Mouse (Mus musculus) lung, postnatal 0 days (tissue): ENCODE data around the gene Omp. TPM values are rescaled to one million over a fixed set of nuclear protein-coding genes. Genes with fewer than 3 reads are reported as not detected.

Source experiments
- ATAC-seq: fragments of 200-750 bp; cut with Nextera tagmentation; 2 replicates; pipeline ENCODE4 v1.8.0; 2017; ENCODE audit warnings: moderate library complexity
- DNase-seq: peaks from one replicate; pipeline ENCODE4 v3.0.0-alpha.2; 2016; ENCODE audit warnings: low spot score
- H3K27ac ChIP-seq: fragments of 300-500 bp; sonication (generic); 2 replicates; pipeline ENCODE4 v1.5.1; 2014; ENCODE audit warnings: antibody characterized with exemption, mild to moderate bottlenecking, low read length, mixed read lengths
- H3K27me3 ChIP-seq: fragments of 300-500 bp; sonication (generic); replicated peaks from 2 replicates; pipeline ENCODE4 v1.6.1; 2014; ENCODE audit warnings: low read length, mixed read lengths; ENCODE audit not compliant: insufficient read depth
- H3K36me3 ChIP-seq: fragments of 300-500 bp; sonication (generic); 2 replicates; pipeline ENCODE4 v1.6.1; 2014; ENCODE audit warnings: low read length, mixed read lengths; ENCODE audit not compliant: insufficient read depth
- H3K4me1 ChIP-seq: fragments of 300-500 bp; sonication (generic); 2 replicates; pipeline ENCODE4 v1.6.1; 2014; ENCODE audit warnings: antibody characterized with exemption, low read depth, low read length, mixed read lengths; ENCODE audit not compliant: insufficient read depth
- H3K4me2 ChIP-seq: fragments of 300-500 bp; sonication (generic); replicated peaks from 2 replicates; pipeline ENCODE4 v1.6.1; 2014; ENCODE audit warnings: low read depth, mild to moderate bottlenecking, low read length, moderate library complexity, mixed read lengths
- H3K4me3 ChIP-seq: fragments of 300-500 bp; sonication (generic); 2 replicates; pipeline ENCODE4 v1.5.1; 2014; ENCODE audit warnings: low read depth, low read length
- H3K9ac ChIP-seq: fragments of 300-500 bp; sonication (generic); replicated peaks from 2 replicates; pipeline ENCODE4 v1.6.1; 2014; ENCODE audit warnings: low read depth, mild to moderate bottlenecking
- H3K9me3 ChIP-seq: fragments of 300-500 bp; sonication (generic); 2 replicates; pipeline ENCODE4 v1.6.1; 2016; ENCODE audit warnings: low read length, mixed read lengths
- CTCF ChIP-seq: IDR thresholded peaks from 2 replicates; pipeline ENCODE4 v1.5.1; 2016; ENCODE audit warnings: antibody characterized with exemption, mild to moderate bottlenecking
- EP300 ChIP-seq: IDR thresholded peaks from 2 replicates; pipeline ENCODE4 v1.6.1; 2016; ENCODE audit warnings: antibody characterized with exemption, mild to moderate bottlenecking, control low read depth
- WGBS: fragments of 180-500 bp; shearing (Covaris S2); extraction: QIAGEN DNeasy Blood & Tissue Kit; methylation state at CpG from one replicate; pipeline ENCODE4 v1.1.7; 2014; 5-methylcytosine and 5-hydroxymethylcytosine counted together
- polyA plus RNA-seq: library from polyadenylated mRNA; unstranded; fragments of >200 nt; fragmentation: Nextera tagmentation; extraction: Ambion mirVana; gene quantifications from 2 replicates; pipeline ENCODE4 v1.2.1, GENCODE M21; 2015

The Omp gene
- polyA plus RNA-seq, 1 experiment from 2014 or later, result 0.14 TPM

- Histone ChIP-seq H3K9ac (no peak overlapping the region), H3K9me3 (no peaks in the 10 kb centered on the region), H3K4me2 (no peak overlapping the region), H3K27me3 (no peaks in the 10 kb centered on the region), H3K4me3 (no peak overlapping the region), H3K27ac (no peak overlapping the region), H3K4me1 (peaks cover 7% of the 10 kb centered on the region), H3K36me3 (no peaks in the 10 kb centered on the region)
- no peak for TF ChIP-seq CTCF
- no peak for TF ChIP-seq EP300
- WGBS, result 78% methylated on average over 2 of the region's 2 CpGs
- no peak for DNase-seq
- ATAC-seq, result no peak
These were observed 25.4 kb downstream of the Omp start for GRCm38 (mm10) chr7:98119961-98120232.

DNA sequence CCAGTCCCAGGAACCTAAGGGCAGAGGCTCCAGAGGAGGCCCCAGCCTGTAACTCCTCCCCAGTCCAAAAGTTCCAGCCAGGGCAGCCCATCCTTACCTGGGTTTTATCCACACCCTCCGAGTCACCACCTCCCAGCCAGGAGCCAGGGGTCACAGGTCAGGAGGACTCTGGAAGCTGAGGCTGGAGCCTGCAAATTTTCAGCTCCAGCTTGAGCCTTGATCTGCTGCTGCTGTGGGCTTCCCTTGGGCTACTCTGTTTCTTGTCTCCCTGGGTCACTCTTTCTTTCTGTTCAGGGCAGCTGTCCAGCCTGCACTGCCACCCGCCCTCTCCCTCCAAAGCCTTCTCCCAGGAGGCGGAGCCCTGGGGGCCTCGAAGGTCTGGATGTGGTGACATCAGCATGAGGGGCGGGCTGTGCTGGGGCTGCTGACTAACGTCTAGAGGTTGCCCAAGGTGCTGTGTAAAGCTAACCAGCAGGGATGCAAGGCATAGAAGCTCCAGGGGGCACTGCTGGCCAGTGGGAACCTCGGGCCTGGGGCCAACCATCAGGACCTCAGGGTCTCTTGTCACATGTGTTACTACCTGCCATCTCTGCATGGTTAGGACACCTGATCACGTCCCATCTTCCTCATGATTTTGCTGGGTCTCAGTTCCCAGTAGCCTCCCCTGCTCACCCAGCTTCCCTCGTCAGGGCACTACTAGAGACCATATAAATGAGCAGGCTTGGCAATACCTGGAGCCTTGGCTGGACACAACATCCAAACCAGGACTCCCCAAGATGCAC lies 25.9 kb downstream of the Omp start, which contains the start of gene Myo7a:
Gene Myo7a (minus strand): TSS at position 346 of the 782 bp plus-strand sequence.
- peak; percentile 36 for ATAC-seq

DNA sequence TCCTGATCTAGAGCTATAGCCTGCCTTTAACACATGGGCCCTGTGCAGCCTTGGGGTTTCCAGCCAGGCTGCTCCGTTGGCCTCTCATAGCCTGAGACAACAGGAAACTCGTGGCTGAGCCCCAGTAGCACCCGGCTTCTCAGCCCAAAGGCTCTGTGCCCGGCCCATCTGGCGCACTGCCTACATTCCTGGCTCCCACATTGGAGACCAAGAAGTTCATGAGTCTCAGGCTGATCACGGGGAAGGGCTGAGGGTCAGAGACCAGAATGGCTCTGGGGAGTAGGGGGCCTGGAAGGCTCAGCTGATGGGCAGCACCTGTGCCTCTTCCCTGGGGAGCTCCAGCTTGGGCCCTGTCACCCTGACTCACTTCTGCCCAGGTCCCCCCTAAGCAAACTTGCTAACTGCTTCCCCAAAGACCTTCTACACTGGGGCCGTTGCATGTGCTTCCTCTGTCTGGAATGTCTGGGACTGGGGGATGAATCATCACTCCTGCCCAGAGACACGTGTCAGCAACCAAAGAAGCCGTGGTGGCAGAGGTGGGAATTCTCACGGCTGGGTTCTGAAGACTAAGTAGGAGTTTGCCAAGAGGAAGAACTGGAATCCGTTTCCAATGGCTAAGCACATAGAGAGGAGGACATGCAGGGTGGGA lies 28.2 kb downstream of the Omp start:
- Histone ChIP-seq H3K4me1 (peaks cover 7% of the 10 kb centered on the region), H3K9ac (no peak overlapping the region; the same call in 1 of the 2 replicates), H3K27me3 (no peaks in the 10 kb centered on the region), H3K4me3 (no peak overlapping the region), H3K4me2 (no peak overlapping the region), H3K27ac (no peak overlapping the region), H3K36me3 (no peaks in the 10 kb centered on the region), H3K9me3 (no peaks in the 10 kb centered on the region)
- no peak for TF ChIP-seq CTCF
- no peak for TF ChIP-seq EP300
- WGBS, result 18% methylated on average over 11 of the region's 11 CpGs
- DNase-seq, result peak; percentile 78
- ATAC-seq, result peak; percentile 75

More for the DNA sequence above, 25.9 kb downstream of the Omp start, which contains the start of gene Myo7a:
- Histone ChIP-seq H3K4me1 (peaks cover 7% of the 10 kb centered on the region), H3K27me3 (no peaks in the 10 kb centered on the region), H3K9me3 (no peaks in the 10 kb centered on the region), H3K27ac (no peak within 1 kb of the TSS), H3K4me3 (no peak within 1 kb of the TSS), H3K9ac (no peak within 1 kb of the TSS), H3K4me2 (peak within 1 kb of the TSS; percentile 42), H3K36me3 (no peaks in the 10 kb centered on the region)
- TF ChIP-seq CTCF (no peak), EP300 (no peak)
- peak; percentile 61 for DNase-seq
- WGBS, result 43% methylated on average over 9 of the region's 9 CpGs

- DNase-seq (no peak), ATAC-seq (no peak)
- H3K4me2 ChIP-seq, result no peak overlapping the region
- H3K4me3 ChIP-seq, result no peak overlapping the region
- peaks cover 7% of the 10 kb centered on the region for H3K4me1 ChIP-seq
- H3K27me3 ChIP-seq, result peaks cover 6% of the 10 kb centered on the region; the same call in 1 of the 2 replicates
- H3K9ac ChIP-seq, result no peak overlapping the region
- no peak overlapping the region for H3K27ac ChIP-seq
- H3K36me3 ChIP-seq, result no peaks in the 10 kb centered on the region
- TF ChIP-seq CTCF (no peak), EP300 (no peak)
- 55% methylated on average over 6 of the region's 6 CpGs for WGBS
- H3K9me3 ChIP-seq, result no peaks in the 10 kb centered on the region
These were observed 30.6 kb downstream of the Omp start for GRCm38 (mm10) chr7:98114656-98115055.

- Histone ChIP-seq H3K36me3 (no peaks in the 10 kb centered on the region), H3K4me1 (no peaks in the 10 kb centered on the region), H3K9ac (0 out of 2 replicates have a peak overlapping the region, but pooled peaks have one; percentile 26), H3K27ac (no peak overlapping the region), H3K27me3 (peaks cover 6% of the 10 kb centered on the region; the same call in 1 of the 2 replicates), H3K4me2 (peak overlapping the region; percentile 33), H3K9me3 (no peaks in the 10 kb centered on the region), H3K4me3 (0 out of 2 replicates have a peak overlapping the region, but pooled peaks have one; percentile 2)
- ATAC-seq (no peak), DNase-seq (no peak)
- TF ChIP-seq EP300, result no peak
- TF ChIP-seq CTCF, result no peak
- 9% methylated on average over 25 of the region's 25 CpGs for WGBS
These were observed 34.1 kb downstream of the Omp start for GRCm38 (mm10) chr7:98111233-98111632.

- no peaks in the 10 kb centered on the region for H3K4me1 ChIP-seq
- 80% methylated on average over 4 of the region's 4 CpGs for WGBS
- H3K4me3 ChIP-seq, result no peak overlapping the region
- H3K36me3 ChIP-seq, result no peaks in the 10 kb centered on the region
- TF ChIP-seq EP300 (no peak), CTCF (no peak)
- H3K4me2 ChIP-seq, result no peak overlapping the region
- no peak overlapping the region for H3K9ac ChIP-seq
- H3K27me3 ChIP-seq, result peaks cover 6% of the 10 kb centered on the region; the same call in 1 of the 2 replicates
- DNase-seq (no peak), ATAC-seq (no peak)
- H3K9me3 ChIP-seq, result no peaks in the 10 kb centered on the region
- no peak overlapping the region for H3K27ac ChIP-seq
These were observed 35.5 kb downstream of the Omp start for GRCm38 (mm10) chr7:98109771-98110170.
